Mouse (Mus musculus): ENCODE data around the gene Ncam1.

DNA sequence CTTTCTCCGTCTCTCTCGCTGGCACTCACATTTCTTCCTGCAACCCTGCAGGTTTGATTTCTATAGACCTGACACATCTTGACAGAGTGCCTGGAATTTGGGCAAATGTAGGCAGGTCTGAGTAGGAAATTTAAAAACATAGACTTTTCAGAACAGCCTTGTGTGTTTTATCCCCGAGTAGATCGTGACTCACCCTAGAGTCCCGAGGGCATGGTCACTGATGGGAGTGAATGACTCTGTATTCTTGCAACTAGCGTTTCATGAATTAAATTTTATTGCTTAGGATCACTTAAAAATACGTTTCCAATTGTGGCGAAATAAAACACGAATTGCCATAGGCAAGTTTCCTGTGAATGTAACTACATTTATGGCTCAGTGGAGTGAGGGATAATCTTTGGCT, 274.8 kb downstream of the Ncam1 start:
- TF ChIP-seq CTCF (IDR thresholded peaks at IDR 0.05; ENCODE audit: control insufficient read depth, insufficient read depth, low read length) (no peak), POLR2A (IDR thresholded peaks at IDR 0.05; ENCODE audit: borderline replicate concordance, control insufficient read depth, low read depth, low read length) (no peak)
